Mouse (Mus musculus): ENCODE results near the gene Grb10. TPM values are rescaled to one million over a fixed set of nuclear protein-coding genes. Genes with fewer than 3 reads are reported as not detected.

The Grb10 gene
- polyA plus RNA-seq, 1 experiment from 2014 or later: 142 TPM

DNA sequence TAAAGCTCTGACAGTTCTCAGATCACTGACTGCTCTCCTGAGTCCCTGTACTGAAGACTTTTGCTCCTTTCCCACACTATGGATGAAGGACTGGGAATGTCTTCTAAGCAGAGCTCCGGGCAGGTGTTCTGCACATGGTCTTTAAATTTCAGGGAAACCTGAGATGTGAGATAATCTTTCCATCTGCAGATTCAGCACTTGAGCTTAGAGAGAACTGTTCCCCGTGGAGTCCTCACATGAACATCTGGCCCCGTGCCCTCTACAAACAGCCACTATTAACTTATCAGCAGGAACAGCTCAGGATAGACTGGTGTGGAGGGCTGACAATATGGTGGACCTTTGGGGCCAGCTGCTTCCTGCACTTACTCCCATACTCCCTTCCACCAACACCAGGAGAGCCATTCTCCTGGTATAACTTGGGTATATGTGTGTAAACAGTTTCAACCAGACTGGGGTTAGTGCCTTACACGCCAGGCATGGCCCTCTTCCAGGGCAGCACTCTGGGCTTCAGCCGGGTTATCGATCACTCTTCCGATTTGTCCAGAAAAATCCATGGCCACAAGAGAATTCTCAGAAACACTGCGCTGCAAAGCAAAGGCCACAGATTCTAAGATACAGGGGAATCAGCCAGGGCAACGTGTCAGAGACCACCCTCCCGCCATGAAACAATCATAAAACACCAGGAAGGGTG is 101.0 kb downstream of the Grb10 start:
- no peaks in the 10 kb centered on the region for H3K27me3 ChIP-seq (ENCODE audit: insufficient read depth, low read length)
- no peak overlapping the region for H3K9ac ChIP-seq (ENCODE audit: low read depth, low read length)
- no peak for DNase-seq (ENCODE audit: low spot score)
- 78% methylated on average over 10 of the region's 10 CpGs for WGBS
- H3K4me2 ChIP-seq (ENCODE audit: low read length): no peak overlapping the region
- H3K27ac ChIP-seq: no peak overlapping the region
- no peak overlapping the region for H3K4me3 ChIP-seq (replicated peaks; ENCODE audit: low read depth, low read length)
- TF ChIP-seq CTCF (IDR thresholded peaks at IDR 0.05; ENCODE audit: low read depth): no peak
- H3K4me1 ChIP-seq (replicated peaks; ENCODE audit: insufficient read depth, low read length): no peaks in the 10 kb centered on the region
- H3K36me3 ChIP-seq (ENCODE audit: insufficient read depth, low read length): peaks cover 3% of the 10 kb centered on the region
- no peak for ATAC-seq (replicated peaks; ENCODE audit: low FRiP score, low read depth)
- H3K9me3 ChIP-seq (replicated peaks; ENCODE audit: low read length): no peaks in the 10 kb centered on the region

GRCm38 (mm10) chr11:11934808-11935207 is 103.7 kb downstream of the Grb10 start:
- Histone ChIP-seq H3K4me1 (replicated peaks; ENCODE audit: insufficient read depth, low read length) (no peaks in the 10 kb centered on the region), H3K9ac (ENCODE audit: low read depth, low read length) (no peak overlapping the region), H3K27me3 (ENCODE audit: insufficient read depth, low read length) (no peaks in the 10 kb centered on the region), H3K4me2 (ENCODE audit: low read length) (no peak overlapping the region), H3K9me3 (replicated peaks; ENCODE audit: low read length) (no peaks in the 10 kb centered on the region), H3K36me3 (ENCODE audit: insufficient read depth, low read length) (peaks cover 3% of the 10 kb centered on the region), H3K4me3 (replicated peaks; ENCODE audit: low read depth, low read length) (no peak overlapping the region), H3K27ac (no peak overlapping the region)
- WGBS: 85% methylated on average over 8 of the region's 8 CpGs
- no peak for DNase-seq (ENCODE audit: low spot score)
- no peak for ATAC-seq (replicated peaks; ENCODE audit: low FRiP score, low read depth)
- no peak for TF ChIP-seq CTCF (IDR thresholded peaks at IDR 0.05; ENCODE audit: low read depth)

DNA sequence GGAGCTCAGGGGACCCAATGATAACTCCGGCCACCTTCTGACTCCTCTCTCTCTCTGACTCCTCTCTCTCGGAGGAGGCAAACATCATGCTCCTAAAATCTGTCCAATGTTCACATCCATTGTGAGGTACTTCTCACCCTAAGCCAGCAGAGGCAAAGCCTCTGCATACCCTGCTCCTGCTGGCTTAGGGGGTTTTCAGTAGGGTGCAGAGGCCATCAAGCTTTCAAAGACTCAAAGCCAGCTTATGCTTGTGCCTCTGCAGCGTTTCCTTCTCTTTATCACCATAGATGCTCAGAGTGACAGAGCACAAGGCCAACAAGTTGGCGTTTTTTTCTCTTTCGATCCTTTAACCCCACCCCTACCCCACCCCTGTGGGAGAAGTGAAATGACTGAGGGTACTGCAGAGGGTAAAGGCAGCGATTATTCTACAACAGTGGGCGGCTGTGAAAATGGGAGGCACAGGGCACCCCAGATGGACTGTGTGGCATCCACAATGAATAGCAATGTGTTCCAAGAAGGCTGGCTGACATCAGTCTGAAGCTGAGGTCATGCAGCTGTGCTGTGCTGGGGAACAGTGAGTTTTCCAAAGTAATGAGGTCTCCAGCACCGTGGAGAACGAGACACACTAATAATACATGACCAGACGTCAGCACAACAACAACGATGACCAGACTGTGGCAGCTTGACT is 106.2 kb downstream of the Grb10 start:
- Histone ChIP-seq H3K9me3 (replicated peaks; ENCODE audit: low read length) (no peaks in the 10 kb centered on the region), H3K27ac (no peak overlapping the region), H3K4me1 (replicated peaks; ENCODE audit: insufficient read depth, low read length) (no peaks in the 10 kb centered on the region), H3K4me2 (ENCODE audit: low read length) (no peak overlapping the region), H3K9ac (ENCODE audit: low read depth, low read length) (no peak overlapping the region), H3K4me3 (replicated peaks; ENCODE audit: low read depth, low read length) (no peak overlapping the region), H3K27me3 (ENCODE audit: insufficient read depth, low read length) (no peaks in the 10 kb centered on the region), H3K36me3 (ENCODE audit: insufficient read depth, low read length) (peaks cover 3% of the 10 kb centered on the region)
- DNase-seq (ENCODE audit: low spot score) (no peak), ATAC-seq (replicated peaks; ENCODE audit: low FRiP score, low read depth) (no peak)
- 66% methylated on average over 11 of the region's 11 CpGs for WGBS
- no peak for TF ChIP-seq CTCF (IDR thresholded peaks at IDR 0.05; ENCODE audit: low read depth)

DNA sequence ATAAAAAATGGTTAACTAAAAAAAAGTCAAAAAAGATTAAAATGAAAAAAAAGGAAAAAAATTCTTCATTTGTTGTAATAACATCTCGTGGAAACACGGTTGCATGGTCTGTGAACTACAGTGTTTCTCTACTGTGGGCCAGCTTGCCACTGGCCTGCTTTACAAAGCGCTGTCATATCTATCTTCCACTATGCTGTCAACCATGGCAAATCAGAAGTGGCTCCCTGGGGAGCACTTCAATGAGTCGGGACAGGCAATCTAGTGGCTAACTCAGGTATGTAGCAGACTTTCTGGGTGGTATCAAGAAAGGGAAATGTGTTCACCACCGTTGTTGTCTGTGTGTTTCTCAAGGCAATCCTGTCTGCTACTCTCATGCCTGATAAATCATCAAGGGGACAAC is 106.8 kb downstream of the Grb10 start:
- Histone ChIP-seq H3K27me3 (ENCODE audit: insufficient read depth, low read length) (no peaks in the 10 kb centered on the region), H3K4me2 (ENCODE audit: low read length) (no peak overlapping the region), H3K4me3 (replicated peaks; ENCODE audit: low read depth, low read length) (no peak overlapping the region), H3K9ac (ENCODE audit: low read depth, low read length) (no peak overlapping the region), H3K27ac (no peak overlapping the region), H3K9me3 (replicated peaks; ENCODE audit: low read length) (no peaks in the 10 kb centered on the region), H3K4me1 (replicated peaks; ENCODE audit: insufficient read depth, low read length) (no peaks in the 10 kb centered on the region), H3K36me3 (ENCODE audit: insufficient read depth, low read length) (peaks cover 3% of the 10 kb centered on the region; the same call in 1 of the 2 replicates)
- DNase-seq (ENCODE audit: low spot score) (no peak), ATAC-seq (replicated peaks; ENCODE audit: low FRiP score, low read depth) (no peak)
- no peak for TF ChIP-seq CTCF (IDR thresholded peaks at IDR 0.05; ENCODE audit: low read depth)
- 70% methylated on average over 5 of the region's 5 CpGs for WGBS

GRCm38 (mm10) chr11:11930527-11930926 is 108.0 kb downstream of the Grb10 start:
- Histone ChIP-seq H3K36me3 (ENCODE audit: insufficient read depth, low read length) (peaks cover 3% of the 10 kb centered on the region; the same call in 1 of the 2 replicates), H3K9ac (ENCODE audit: low read depth, low read length) (no peak overlapping the region), H3K27me3 (ENCODE audit: insufficient read depth, low read length) (no peaks in the 10 kb centered on the region), H3K4me2 (ENCODE audit: low read length) (no peak overlapping the region), H3K4me1 (replicated peaks; ENCODE audit: insufficient read depth, low read length) (no peaks in the 10 kb centered on the region), H3K9me3 (replicated peaks; ENCODE audit: low read length) (no peaks in the 10 kb centered on the region), H3K27ac (no peak overlapping the region), H3K4me3 (replicated peaks; ENCODE audit: low read depth, low read length) (no peak overlapping the region)
- DNase-seq (ENCODE audit: low spot score) (no peak), ATAC-seq (replicated peaks; ENCODE audit: low FRiP score, low read depth) (no peak)
- WGBS: 84% methylated on average over 11 of the region's 11 CpGs
- no peak for TF ChIP-seq CTCF (IDR thresholded peaks at IDR 0.05; ENCODE audit: low read depth)

- no peak for TF ChIP-seq CTCF (IDR thresholded peaks at IDR 0.05; ENCODE audit: low read depth)
- 0 out of 2 replicates have a peak, but pooled peaks have one; percentile 4 for ATAC-seq (replicated peaks; ENCODE audit: low FRiP score, low read depth)
- H3K27me3 ChIP-seq (ENCODE audit: insufficient read depth, low read length): no peaks in the 10 kb centered on the region
- H3K9ac ChIP-seq (ENCODE audit: low read depth, low read length): no peak overlapping the region
- H3K4me1 ChIP-seq (replicated peaks; ENCODE audit: insufficient read depth, low read length): no peaks in the 10 kb centered on the region
- no peak overlapping the region for H3K4me2 ChIP-seq (ENCODE audit: low read length)
- H3K9me3 ChIP-seq (replicated peaks; ENCODE audit: low read length): no peaks in the 10 kb centered on the region
- DNase-seq (ENCODE audit: low spot score): no peak
- H3K27ac ChIP-seq: no peak overlapping the region
- H3K36me3 ChIP-seq (ENCODE audit: insufficient read depth, low read length): peaks cover 3% of the 10 kb centered on the region; the same call in 1 of the 2 replicates
- no peak overlapping the region for H3K4me3 ChIP-seq (replicated peaks; ENCODE audit: low read depth, low read length)
- 86% methylated on average over 3 of the region's 3 CpGs for WGBS
Measured at GRCm38 (mm10) chr11:11929059-11929458, 109.4 kb downstream of the Grb10 start.
